Mouse (Mus musculus) MEL (cell line): ENCODE data around the gene Hid1. TPM values are rescaled to one million over a fixed set of nuclear protein-coding genes. Genes with fewer than 3 reads are reported as not detected.

Experiments
- DNase-seq: peaks from one replicate; pipeline ENCODE4 v3.0.0; 2011; ENCODE audit warnings: low read depth, low spot score
- H3K27ac ChIP-seq: 2 replicates; pipeline ENCODE4 v1.5.1; 2012; ENCODE audit warnings: low read depth, mild to moderate bottlenecking, control low read depth, low read length, moderate library complexity; ENCODE audit not compliant: control insufficient read depth
- H3K27me3 ChIP-seq, 2 experiments: fragments of 150-350 bp in 1 of 2; sonication (generic) in 1 of 2; 2 replicates each; pipeline ENCODE4 v1.6.1; 2012; ENCODE audit warnings: low read length in 2 of 2, mild to moderate bottlenecking in 2 of 2, improper control_type of control experiment in 1 of 2, moderate library complexity in 1 of 2; ENCODE audit not compliant: insufficient read depth in 2 of 2, control insufficient read depth in 1 of 2
- H3K36me3 ChIP-seq, 2 experiments: 2 replicates each; pipeline ENCODE4 v1.6.1; 2012 to 2014; ENCODE audit warnings: low read length in 2 of 2, improper control_type of control experiment in 1 of 2, inconsistent platforms in 1 of 2, mild to moderate bottlenecking in 1 of 2; ENCODE audit not compliant: insufficient read depth in 2 of 2, control insufficient read depth in 1 of 2
- H3K4me1 ChIP-seq, 2 experiments: fragments of 150-350 bp in 1 of 2; sonication (generic) in 1 of 2; 2 replicates each; pipeline ENCODE4 v1.6.1; 2012; ENCODE audit warnings: low read length in 2 of 2, improper control_type of control experiment in 1 of 2, mild to moderate bottlenecking in 1 of 2; ENCODE audit not compliant: insufficient read depth in 2 of 2, control insufficient read depth in 1 of 2
- H3K4me3 ChIP-seq, 2 experiments: fragments of 150-350 bp in 1 of 2; sonication (generic) in 1 of 2; 2 replicates each; pipeline ENCODE4 v1.5.1; 2012; ENCODE audit warnings: low read depth in 2 of 2, low read length in 2 of 2, mild to moderate bottlenecking in 2 of 2, moderate library complexity in 2 of 2, control low read depth in 1 of 2, improper control_type of control experiment in 1 of 2; ENCODE audit not compliant: control insufficient read depth in 1 of 2, insufficient read depth in 1 of 2
- H3K79me2 ChIP-seq: 2 replicates; pipeline ENCODE4 v1.6.1; 2012; ENCODE audit warnings: mild to moderate bottlenecking, low read length, moderate library complexity; ENCODE audit not compliant: control insufficient read depth, poor library complexity, insufficient read depth
- H3K9ac ChIP-seq: 2 replicates; pipeline ENCODE4 v1.6.1; 2012; ENCODE audit warnings: low read depth, mild to moderate bottlenecking, control low read depth, low read length, moderate library complexity; ENCODE audit not compliant: control insufficient read depth, poor library complexity, severe bottlenecking
- H3K9me3 ChIP-seq: fragments of 150-350 bp; sonication (generic); replicated peaks from 2 replicates; pipeline ENCODE4 v1.6.1; 2012; ENCODE audit warnings: mild to moderate bottlenecking, low read length, improper control_type of control experiment, moderate library complexity; ENCODE audit not compliant: insufficient read depth
- CTCF ChIP-seq, 3 experiments: IDR thresholded peaks in 2 of 3; conservative IDR thresholded peaks in 1 of 3; 2 replicates each; pipeline ENCODE4 v1.5.1; 2011 to 2012; ENCODE audit warnings: low read length in 3 of 3, low read depth in 2 of 3, mild to moderate bottlenecking in 2 of 3, improper control_type of control experiment in 1 of 3, inconsistent platforms in 1 of 3, mixed read lengths in 1 of 3, moderate library complexity in 1 of 3; ENCODE audit not compliant: control insufficient read depth in 1 of 3, insufficient read depth in 1 of 3, poor library complexity in 1 of 3, severe bottlenecking in 1 of 3
- E2F4 ChIP-seq: IDR thresholded peaks from 2 replicates; pipeline ENCODE4 v1.6.1; 2011; ENCODE audit warnings: low read depth, low read length, improper control_type of control experiment, borderline replicate concordance
- ELF1 ChIP-seq: IDR thresholded peaks from 2 replicates; pipeline ENCODE4 v1.6.1; 2014; ENCODE audit warnings: low read depth, mild to moderate bottlenecking, inconsistent platforms, low read length, improper control_type of control experiment, moderate library complexity
- ETS1 ChIP-seq: IDR thresholded peaks from 2 replicates; pipeline ENCODE4 v1.6.1; 2012; ENCODE audit warnings: low read depth, mild to moderate bottlenecking, inconsistent platforms, low read length, improper control_type of control experiment, moderate library complexity
- GABPA ChIP-seq: IDR thresholded peaks from 2 replicates; pipeline ENCODE4 v1.6.1; 2012; ENCODE audit warnings: low read depth, mild to moderate bottlenecking, inconsistent platforms, low read length, improper control_type of control experiment, moderate library complexity
- JUND ChIP-seq: IDR thresholded peaks from 2 replicates; pipeline ENCODE4 v1.6.1; 2011; ENCODE audit warnings: low read depth, mild to moderate bottlenecking, improper control_type of control experiment, low read length
- MAX ChIP-seq: IDR thresholded peaks from 2 replicates; pipeline ENCODE4 v1.6.1; 2011; ENCODE audit warnings: low read length, improper control_type of control experiment
- MEF2A ChIP-seq: IDR thresholded peaks from 2 replicates; pipeline ENCODE4 v1.6.1; 2014; ENCODE audit warnings: low read depth, mild to moderate bottlenecking, inconsistent platforms, low read length, improper control_type of control experiment; ENCODE audit not compliant: poor library complexity, insufficient replicate concordance, severe bottlenecking; ENCODE audit errors: extremely low read depth
- MXI1 ChIP-seq: IDR thresholded peaks from 2 replicates; pipeline ENCODE4 v1.6.1; 2011; ENCODE audit warnings: mild to moderate bottlenecking, low read depth, low read length, improper control_type of control experiment
- NELFE ChIP-seq: IDR thresholded peaks from 2 replicates; pipeline ENCODE4 v1.6.1; 2011; ENCODE audit warnings: low read depth, low read length, improper control_type of control experiment
- NRF1 ChIP-seq: IDR thresholded peaks from 2 replicates; pipeline ENCODE4 v1.6.1; 2014; ENCODE audit warnings: low read depth, mild to moderate bottlenecking, inconsistent platforms, low read length, improper control_type of control experiment, moderate library complexity; ENCODE audit not compliant: poor library complexity, insufficient read depth, severe bottlenecking
- POLR2A ChIP-seq, 2 experiments: IDR thresholded peaks; 2 replicates each; pipeline ENCODE4 v1.6.1; 2011 to 2012; ENCODE audit warnings: low read length in 2 of 2, mild to moderate bottlenecking in 2 of 2, control low read depth in 1 of 2, improper control_type of control experiment in 1 of 2, low read depth in 1 of 2, moderate library complexity in 1 of 2; ENCODE audit not compliant: control insufficient read depth in 1 of 2, insufficient read depth in 1 of 2, poor library complexity in 1 of 2
- POLR2AphosphoS5 ChIP-seq: IDR thresholded peaks from 2 replicates; pipeline ENCODE4 v1.6.1; 2012; ENCODE audit warnings: low read depth, borderline replicate concordance, mild to moderate bottlenecking, inconsistent platforms, low read length, moderate library complexity, mixed read lengths
- RAD21 ChIP-seq: IDR thresholded peaks from 2 replicates; pipeline ENCODE4 v1.6.1; 2011; ENCODE audit warnings: mild to moderate bottlenecking, low read depth, low read length, improper control_type of control experiment
- SIN3A ChIP-seq: IDR thresholded peaks from 2 replicates; pipeline ENCODE4 v1.6.1; 2012; ENCODE audit warnings: low read length, improper control_type of control experiment, inconsistent platforms
- SMC3 ChIP-seq: IDR thresholded peaks from 2 replicates; pipeline ENCODE4 v1.6.1; 2011; ENCODE audit warnings: low read depth, low read length, improper control_type of control experiment
- TBP ChIP-seq: IDR thresholded peaks from 2 replicates; pipeline ENCODE4 v1.8.0; 2011; ENCODE audit warnings: low read depth, low read length, improper control_type of control experiment
- ZC3H11A ChIP-seq: IDR thresholded peaks from 2 replicates; pipeline ENCODE4 v1.6.1; 2012; ENCODE audit warnings: low read depth, mild to moderate bottlenecking, inconsistent platforms, low read length, improper control_type of control experiment
- polyA plus RNA-seq, 2 experiments: library from polyadenylated mRNA; stranded (reverse) in 1 of 2; unstranded in 1 of 2; fragments of >175 nt in 1 of 2; fragments of >200 nt in 1 of 2; gene quantifications; 2 replicates each; pipeline versions ENCODE4 v1.2.1 to v1.2.4; 2012; ENCODE audit warnings: low replicate concordance in 2 of 2, low read depth in 1 of 2; ENCODE audit not compliant: insufficient read length in 2 of 2, insufficient read depth in 1 of 2, missing spikeins in 1 of 2
- total RNA-seq: library from RNA; depleted of rRNA; stranded (reverse); fragments of 300-350 nt; gene quantifications from 2 replicates; pipeline ENCODE4 v1.2.3, GENCODE M21; 2012

The Hid1 gene
- total and polyA plus RNA-seq, 3 experiments, result 1.1 to 3.0 TPM; not detected in 1

DNA sequence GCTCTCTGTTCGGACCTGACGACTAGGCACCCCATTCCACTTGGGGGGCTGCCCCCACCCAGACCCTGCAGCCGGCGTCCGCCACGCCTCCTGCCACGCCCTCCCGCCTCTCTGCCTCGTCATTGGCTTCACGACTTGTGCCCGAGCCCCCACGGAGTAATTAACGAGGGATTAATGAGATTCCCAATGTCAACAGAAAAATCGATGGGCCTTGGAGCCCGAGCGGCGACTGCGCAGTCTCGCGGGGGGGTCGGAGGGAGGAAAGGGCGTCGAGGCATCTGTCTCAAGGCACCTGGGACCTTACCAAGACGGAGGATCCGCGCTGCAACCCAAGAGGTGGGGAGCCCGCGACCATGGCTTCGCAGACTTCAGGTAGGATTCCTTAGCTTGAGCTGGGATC, 33.0 kb downstream of the Hid1 start, which contains the start of gene Otop3:
Gene Otop3 (plus strand): TSS at position 201 of the 400 bp plus-strand sequence.
- H3K9ac ChIP-seq, result no peak within 1 kb of the TSS
- H3K4me1 ChIP-seq, result 0 out of 4 replicates have a peak, but pooled peaks cover 0 to 4% of the 10 kb centered on the region in 2 experiments
- TF ChIP-seq ZC3H11A (no peak), E2F4 (no peak), ELF1 (no peak), TBP (no peak), RAD21 (no peak), POLR2AphosphoS5 (no peak), MXI1 (no peak), NRF1 (no peak), GABPA (no peak), SIN3A (no peak), POLR2A (IDR thresholded peaks at IDR 0.05; ENCODE audit: control insufficient read depth in 1 of 2, insufficient read depth in 1 of 2, low read depth in 1 of 2, low read length in 2 of 2, poor library complexity in 1 of 2) (no peak), NELFE (no peak), MAX (no peak), MEF2A (no peak)
- H3K27me3 ChIP-seq, result peaks cover 6 to 7% of the 10 kb centered on the region in 2 experiments
- no peaks in the 10 kb centered on the region for H3K79me2 ChIP-seq
- no peak for DNase-seq
- no peaks in the 10 kb centered on the region for H3K9me3 ChIP-seq
- no peak within 1 kb of the TSS for H3K27ac ChIP-seq
- H3K4me3 ChIP-seq, result no peak within 1 kb of the TSS
- no peaks in the 10 kb centered on the region for H3K36me3 ChIP-seq

DNA sequence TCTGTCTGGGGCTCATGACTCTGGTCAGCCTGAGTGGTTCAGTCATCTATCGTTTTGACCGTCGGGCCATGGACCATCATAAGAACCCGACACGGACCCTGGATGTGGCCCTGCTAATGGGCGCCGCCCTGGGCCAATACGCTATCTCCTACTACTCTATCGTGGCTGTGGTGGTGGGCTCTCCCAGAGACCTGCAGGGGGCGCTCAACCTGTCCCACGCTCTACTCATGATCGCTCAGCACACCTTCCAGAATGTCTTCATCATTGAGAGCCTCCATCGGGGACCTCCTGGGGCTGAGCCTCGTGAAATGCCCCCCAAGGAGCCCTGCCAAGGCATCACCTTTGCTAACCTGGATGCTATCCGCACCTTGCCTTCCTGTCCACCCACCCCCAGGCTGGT, 38.2 kb downstream of the Hid1 start:
- no peaks in the 10 kb centered on the region for H3K9me3 ChIP-seq
- no peak overlapping the region for H3K27ac ChIP-seq
- H3K4me1 ChIP-seq, result no peaks in the 10 kb centered on the region
- no peak overlapping the region for H3K9ac ChIP-seq
- no peaks in the 10 kb centered on the region for H3K79me2 ChIP-seq
- DNase-seq, result peak; percentile 66
- H3K36me3 ChIP-seq, result no peaks in the 10 kb centered on the region
- H3K4me3 ChIP-seq, result no peak overlapping the region
- H3K27me3 ChIP-seq, result peaks cover 8 to 10% of the 10 kb centered on the region in 2 experiments
- TF ChIP-seq MXI1 (no peak), E2F4 (no peak), SIN3A (no peak), ETS1 (no peak), SMC3 (peak; percentile 55), JUND (no peak), RAD21 (peak; percentile 14), CTCF (IDR thresholded peaks at IDR 0.05 in 2 of 3, conservative IDR thresholded peaks at IDR 0.05 in 1 of 3; ENCODE audit: control insufficient read depth in 1 of 3, insufficient read depth in 1 of 3, low read depth in 2 of 3, low read length in 3 of 3, poor library complexity in 1 of 3, severe bottlenecking in 1 of 3) (peak; percentile 69 to 83 (median 70)), GABPA (no peak)
- TF ChIP-seq, all 39 proteins: peak for 3
